Mouse (Mus musculus) MEL (cell line): ENCODE measurements at regions not wholly inside any gene's neighbourhood (a gene's known extent, or its start where the extent isn't known, plus 50 kb on each side); places are given as distances from the start of the nearest gene placed in this dataset.

ENCODE experiments used
- DNase-seq: peaks from one replicate; pipeline ENCODE4 v3.0.0; 2011; ENCODE audit warnings: low read depth, low spot score
- H3K27ac ChIP-seq: 2 replicates; pipeline ENCODE4 v1.5.1; 2012; ENCODE audit warnings: low read depth, mild to moderate bottlenecking, control low read depth, low read length, moderate library complexity; ENCODE audit not compliant: control insufficient read depth
- H3K27me3 ChIP-seq, 2 experiments: fragments of 150-350 bp in 1 of 2; sonication (generic) in 1 of 2; 2 replicates each; pipeline ENCODE4 v1.6.1; 2012; ENCODE audit warnings: low read length in 2 of 2, mild to moderate bottlenecking in 2 of 2, improper control_type of control experiment in 1 of 2, moderate library complexity in 1 of 2; ENCODE audit not compliant: insufficient read depth in 2 of 2, control insufficient read depth in 1 of 2
- H3K36me3 ChIP-seq, 2 experiments: 2 replicates each; pipeline ENCODE4 v1.6.1; 2012 to 2014; ENCODE audit warnings: low read length in 2 of 2, improper control_type of control experiment in 1 of 2, inconsistent platforms in 1 of 2, mild to moderate bottlenecking in 1 of 2; ENCODE audit not compliant: insufficient read depth in 2 of 2, control insufficient read depth in 1 of 2
- H3K4me1 ChIP-seq, 2 experiments: fragments of 150-350 bp in 1 of 2; sonication (generic) in 1 of 2; 2 replicates each; pipeline ENCODE4 v1.6.1; 2012; ENCODE audit warnings: low read length in 2 of 2, improper control_type of control experiment in 1 of 2, mild to moderate bottlenecking in 1 of 2; ENCODE audit not compliant: insufficient read depth in 2 of 2, control insufficient read depth in 1 of 2
- H3K4me3 ChIP-seq, 2 experiments: fragments of 150-350 bp in 1 of 2; sonication (generic) in 1 of 2; 2 replicates each; pipeline ENCODE4 v1.5.1; 2012; ENCODE audit warnings: low read depth in 2 of 2, low read length in 2 of 2, mild to moderate bottlenecking in 2 of 2, moderate library complexity in 2 of 2, control low read depth in 1 of 2, improper control_type of control experiment in 1 of 2; ENCODE audit not compliant: control insufficient read depth in 1 of 2, insufficient read depth in 1 of 2
- H3K79me2 ChIP-seq: 2 replicates; pipeline ENCODE4 v1.6.1; 2012; ENCODE audit warnings: mild to moderate bottlenecking, low read length, moderate library complexity; ENCODE audit not compliant: control insufficient read depth, poor library complexity, insufficient read depth
- H3K9ac ChIP-seq: 2 replicates; pipeline ENCODE4 v1.6.1; 2012; ENCODE audit warnings: low read depth, mild to moderate bottlenecking, control low read depth, low read length, moderate library complexity; ENCODE audit not compliant: control insufficient read depth, poor library complexity, severe bottlenecking
- H3K9me3 ChIP-seq: fragments of 150-350 bp; sonication (generic); replicated peaks from 2 replicates; pipeline ENCODE4 v1.6.1; 2012; ENCODE audit warnings: mild to moderate bottlenecking, low read length, improper control_type of control experiment, moderate library complexity; ENCODE audit not compliant: insufficient read depth
- BHLHE40 ChIP-seq: IDR thresholded peaks from 2 replicates; pipeline ENCODE4 v1.6.1; 2012; ENCODE audit warnings: low read depth, mild to moderate bottlenecking, inconsistent platforms, low read length, improper control_type of control experiment, borderline replicate concordance
- CHD1 ChIP-seq: IDR thresholded peaks from 2 replicates; pipeline ENCODE4 v1.6.1; 2012; ENCODE audit warnings: low read depth, mild to moderate bottlenecking, inconsistent platforms, low read length, improper control_type of control experiment
- CTCF ChIP-seq, 3 experiments: IDR thresholded peaks in 2 of 3; conservative IDR thresholded peaks in 1 of 3; 2 replicates each; pipeline ENCODE4 v1.5.1; 2011 to 2012; ENCODE audit warnings: low read length in 3 of 3, low read depth in 2 of 3, mild to moderate bottlenecking in 2 of 3, improper control_type of control experiment in 1 of 3, inconsistent platforms in 1 of 3, mixed read lengths in 1 of 3, moderate library complexity in 1 of 3; ENCODE audit not compliant: control insufficient read depth in 1 of 3, insufficient read depth in 1 of 3, poor library complexity in 1 of 3, severe bottlenecking in 1 of 3
- EP300 ChIP-seq, 2 experiments: IDR thresholded peaks; 2 replicates each; pipeline ENCODE4 v1.6.1; 2011; ENCODE audit warnings: improper control_type of control experiment in 2 of 2, low read length in 2 of 2, low read depth in 1 of 2, mild to moderate bottlenecking in 1 of 2
- ETS1 ChIP-seq: IDR thresholded peaks from 2 replicates; pipeline ENCODE4 v1.6.1; 2012; ENCODE audit warnings: low read depth, mild to moderate bottlenecking, inconsistent platforms, low read length, improper control_type of control experiment, moderate library complexity
- GABPA ChIP-seq: IDR thresholded peaks from 2 replicates; pipeline ENCODE4 v1.6.1; 2012; ENCODE audit warnings: low read depth, mild to moderate bottlenecking, inconsistent platforms, low read length, improper control_type of control experiment, moderate library complexity
- GATA1 ChIP-seq: IDR thresholded peaks from 2 replicates; pipeline ENCODE4 v1.6.1; 2011; ENCODE audit warnings: low read depth, low read length, improper control_type of control experiment
- HCFC1 ChIP-seq: IDR thresholded peaks from 2 replicates; pipeline ENCODE4 v1.6.1; 2012; ENCODE audit warnings: low read depth, mild to moderate bottlenecking, inconsistent platforms, low read length, improper control_type of control experiment, moderate library complexity
- JUND ChIP-seq: IDR thresholded peaks from 2 replicates; pipeline ENCODE4 v1.6.1; 2011; ENCODE audit warnings: low read depth, mild to moderate bottlenecking, improper control_type of control experiment, low read length
- MEF2A ChIP-seq: IDR thresholded peaks from 2 replicates; pipeline ENCODE4 v1.6.1; 2014; ENCODE audit warnings: low read depth, mild to moderate bottlenecking, inconsistent platforms, low read length, improper control_type of control experiment; ENCODE audit not compliant: poor library complexity, insufficient replicate concordance, severe bottlenecking; ENCODE audit errors: extremely low read depth
- MXI1 ChIP-seq: IDR thresholded peaks from 2 replicates; pipeline ENCODE4 v1.6.1; 2011; ENCODE audit warnings: mild to moderate bottlenecking, low read depth, low read length, improper control_type of control experiment
- MYB ChIP-seq: IDR thresholded peaks from 2 replicates; pipeline ENCODE4 v1.6.1; 2011; ENCODE audit warnings: mild to moderate bottlenecking, low read depth, low read length, improper control_type of control experiment
- NELFE ChIP-seq: IDR thresholded peaks from 2 replicates; pipeline ENCODE4 v1.6.1; 2011; ENCODE audit warnings: low read depth, low read length, improper control_type of control experiment
- POLR2A ChIP-seq, 2 experiments: IDR thresholded peaks; 2 replicates each; pipeline ENCODE4 v1.6.1; 2011 to 2012; ENCODE audit warnings: low read length in 2 of 2, mild to moderate bottlenecking in 2 of 2, control low read depth in 1 of 2, improper control_type of control experiment in 1 of 2, low read depth in 1 of 2, moderate library complexity in 1 of 2; ENCODE audit not compliant: control insufficient read depth in 1 of 2, insufficient read depth in 1 of 2, poor library complexity in 1 of 2
- POLR2AphosphoS2 ChIP-seq: IDR thresholded peaks from 2 replicates; pipeline ENCODE4 v1.6.1; 2011; ENCODE audit warnings: low read length, improper control_type of control experiment
- RCOR1 ChIP-seq: IDR thresholded peaks from 2 replicates; pipeline ENCODE4 v1.6.1; 2012; ENCODE audit warnings: low read depth, mild to moderate bottlenecking, inconsistent platforms, low read length, improper control_type of control experiment
- SIN3A ChIP-seq: IDR thresholded peaks from 2 replicates; pipeline ENCODE4 v1.6.1; 2012; ENCODE audit warnings: low read length, improper control_type of control experiment, inconsistent platforms
- TAL1 ChIP-seq: IDR thresholded peaks from 2 replicates; pipeline ENCODE4 v1.6.1; 2012; ENCODE audit warnings: mild to moderate bottlenecking, inconsistent platforms, low read length, moderate library complexity, mixed read lengths
- TBP ChIP-seq: IDR thresholded peaks from 2 replicates; pipeline ENCODE4 v1.8.0; 2011; ENCODE audit warnings: low read depth, low read length, improper control_type of control experiment
- TCF12 ChIP-seq: IDR thresholded peaks from 2 replicates; pipeline ENCODE4 v1.6.1; 2014; ENCODE audit warnings: low read depth, mild to moderate bottlenecking, inconsistent platforms, low read length, improper control_type of control experiment, moderate library complexity
- USF2 ChIP-seq, 2 experiments: IDR thresholded peaks; 2 replicates each; pipeline ENCODE4 v1.6.1; 2011 to 2012; ENCODE audit warnings: improper control_type of control experiment in 2 of 2, low read length in 2 of 2, borderline replicate concordance in 1 of 2, inconsistent platforms in 1 of 2, low read depth in 1 of 2, mild to moderate bottlenecking in 1 of 2; ENCODE audit not compliant: insufficient read depth in 1 of 2
- ZC3H11A ChIP-seq: IDR thresholded peaks from 2 replicates; pipeline ENCODE4 v1.6.1; 2012; ENCODE audit warnings: low read depth, mild to moderate bottlenecking, inconsistent platforms, low read length, improper control_type of control experiment
- ZKSCAN1 ChIP-seq: IDR thresholded peaks from 2 replicates; pipeline ENCODE4 v1.6.1; 2012; ENCODE audit warnings: low read depth, mild to moderate bottlenecking, inconsistent platforms, low read length, improper control_type of control experiment, moderate library complexity
- ZMIZ1 ChIP-seq: IDR thresholded peaks from 2 replicates; pipeline ENCODE4 v1.6.1; 2012; ENCODE audit warnings: low read depth, mild to moderate bottlenecking, inconsistent platforms, low read length, improper control_type of control experiment, moderate library complexity
- ZNF384 ChIP-seq: IDR thresholded peaks from 2 replicates; pipeline ENCODE4 v1.6.1; 2012; ENCODE audit warnings: low read depth, mild to moderate bottlenecking, inconsistent platforms, low read length, improper control_type of control experiment

- TF ChIP-seq ZMIZ1 (no peak), POLR2A (IDR thresholded peaks at IDR 0.05; ENCODE audit: control insufficient read depth in 1 of 2, insufficient read depth in 1 of 2, low read depth in 1 of 2, low read length in 2 of 2, poor library complexity in 1 of 2) (no peak), RCOR1 (no peak), BHLHE40 (no peak), GATA1 (no peak), ZKSCAN1 (no peak), MXI1 (no peak), JUND (no peak), TBP (no peak), ZNF384 (no peak), HCFC1 (no peak), USF2 (IDR thresholded peaks at IDR 0.05; ENCODE audit: borderline replicate concordance in 1 of 2, insufficient read depth in 1 of 2, low read depth in 1 of 2, low read length in 2 of 2) (no peak), MYB (no peak), ZC3H11A (no peak), POLR2AphosphoS2 (no peak), NELFE (no peak)
- no peak overlapping the region for H3K4me3 ChIP-seq
These were observed 641.1 kb upstream of the Fam19a5 start for GRCm38 (mm10) chr15:86903006-86903405.

GRCm38 (mm10) chr15:86913276-86913675, 630.8 kb upstream of the Fam19a5 start:
- DNase-seq: no peak
- Histone ChIP-seq H3K4me3 (no peak overlapping the region), H3K9me3 (no peaks in the 10 kb centered on the region), H3K27ac (no peak overlapping the region), H3K79me2 (no peaks in the 10 kb centered on the region), H3K27me3 (no peaks in the 10 kb centered on the region), H3K36me3 (no peaks in the 10 kb centered on the region), H3K9ac (no peak overlapping the region)
- no peak for TF ChIP-seq ZMIZ1
- no peak for TF ChIP-seq TAL1
- no peak for TF ChIP-seq RCOR1
- no peak for TF ChIP-seq USF2 (IDR thresholded peaks at IDR 0.05; ENCODE audit: borderline replicate concordance in 1 of 2, insufficient read depth in 1 of 2, low read depth in 1 of 2, low read length in 2 of 2)
- TF ChIP-seq BHLHE40: no peak
- no peak for TF ChIP-seq ZNF384
- TF ChIP-seq MEF2A: no peak
- TF ChIP-seq CHD1: no peak
- no peak for TF ChIP-seq GATA1
- no peak for TF ChIP-seq NELFE
- no peak for TF ChIP-seq GABPA
- TF ChIP-seq CTCF (IDR thresholded peaks at IDR 0.05 in 2 of 3, conservative IDR thresholded peaks at IDR 0.05 in 1 of 3; ENCODE audit: control insufficient read depth in 1 of 3, insufficient read depth in 1 of 3, low read depth in 2 of 3, low read length in 3 of 3, poor library complexity in 1 of 3, severe bottlenecking in 1 of 3): no peak
- no peak for TF ChIP-seq ZC3H11A
- no peak for TF ChIP-seq ETS1
- no peak for TF ChIP-seq POLR2AphosphoS2
- no peak for TF ChIP-seq TCF12
- TF ChIP-seq EP300 (IDR thresholded peaks at IDR 0.05; ENCODE audit: low read depth in 1 of 2, low read length in 2 of 2): no peak
- no peak for TF ChIP-seq SIN3A
- TF ChIP-seq, all 39 proteins: peak for 0
- H3K4me1 ChIP-seq: no peaks in the 10 kb centered on the region

More at GRCm38 (mm10) chr15:86903006-86903405, 641.1 kb upstream of the Fam19a5 start:
- H3K9me3 ChIP-seq: no peaks in the 10 kb centered on the region
- H3K27ac ChIP-seq: no peak overlapping the region
- H3K4me1 ChIP-seq: no peaks in the 10 kb centered on the region
- no peaks in the 10 kb centered on the region for H3K79me2 ChIP-seq
- no peaks in the 10 kb centered on the region for H3K36me3 ChIP-seq
- no peaks in the 10 kb centered on the region for H3K27me3 ChIP-seq
- H3K9ac ChIP-seq: no peak overlapping the region
- DNase-seq: no peak
